Mouse (Mus musculus) C3H10T1/2 (cell line): Measurements from ENCODE around the gene Zfp943. TPM values are rescaled to one million over a fixed set of nuclear protein-coding genes. Genes with fewer than 3 reads are reported as not detected.

Experiments
- polyA plus RNA-seq, 2 experiments: library from polyadenylated mRNA; unstranded; fragments of >200 nt; fragmentation: generic; extraction: Trizol; gene quantifications; one replicate each; pipeline ENCODE4 v1.2.1; 2012; ENCODE audit warnings: missing spikeins in 2 of 2

Zfp943 gene
- polyA plus RNA-seq = 1 to 10 TPM in 1 of 2 experiments, under 1 TPM in 1; 0.20 to 1.6 TPM

DNA sequence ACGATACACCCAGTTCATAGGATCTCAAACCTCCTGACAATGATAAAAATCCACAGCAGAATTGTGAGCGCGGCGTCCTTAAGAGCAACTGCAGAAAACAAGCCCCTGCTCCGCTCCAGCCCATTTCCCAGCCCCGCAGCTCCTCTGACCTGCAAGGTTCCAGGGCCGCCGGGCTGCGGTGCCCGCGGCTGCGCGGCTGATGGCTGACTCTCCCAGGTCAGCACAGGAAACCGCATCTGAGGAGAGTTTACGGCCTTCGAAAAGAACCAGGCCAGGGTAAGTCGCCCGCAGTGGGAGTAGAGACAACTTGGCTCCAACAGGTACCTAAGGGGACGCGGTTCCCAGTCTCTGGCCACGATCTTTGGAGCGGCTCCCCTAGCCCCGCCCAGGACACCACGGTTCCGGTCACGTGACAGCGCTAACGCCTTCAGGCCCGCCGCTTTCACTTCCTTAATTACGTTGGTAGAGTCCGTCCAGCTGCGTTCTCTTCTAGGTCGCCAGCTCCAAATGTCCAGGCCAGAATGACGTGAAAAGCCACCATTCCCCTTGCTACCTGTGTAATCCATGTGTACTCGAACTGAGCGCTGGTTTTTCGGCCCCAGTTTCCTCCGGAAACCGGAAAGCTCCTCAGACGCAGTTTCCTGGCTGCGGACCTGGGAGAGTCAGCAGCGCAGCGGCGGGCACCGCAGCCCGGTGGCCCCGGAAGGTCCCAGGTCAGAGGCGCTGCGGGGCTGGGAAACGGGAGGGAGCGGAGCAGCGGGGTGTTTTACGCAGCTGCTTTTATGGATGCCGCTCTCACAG lies at the start of gene Zfp943, which contains the start of gene Zfp942:
TSS of gene Zfp943 (plus strand) at position 446 of the 801 bp plus-strand sequence.
TSS of gene Zfp942 (minus strand) at position 358 of the 801 bp plus-strand sequence.

Other genes starting within 250 kb of the Zfp943 start
- gene Zfp229, start 231.8 kb upstream of the Zfp943 start, polyA plus RNA-seq = under 1 TPM; 0.04 to 0.99 TPM
- gene Zfp820, start 116.8 kb upstream of the Zfp943 start, polyA plus RNA-seq = under 1 TPM; 0.04 to 0.44 TPM
- gene Zfp995, start 52.6 kb upstream of the Zfp943 start, polyA plus RNA-seq = 1 to 10 TPM in 1 of 2 experiments, under 1 TPM in 1; 0.09 to 1.8 TPM
- gene Zfp942, start 88 bp upstream of the Zfp943 start, polyA plus RNA-seq = under 1 TPM; 0.06 to 0.98 TPM
- gene Zfp947, start 203.6 kb downstream of the Zfp943 start, polyA plus RNA-seq = under 1 TPM; 0.02 to 0.28 TPM